Mouse (Mus musculus) cerebellum, adult 18-20 months (tissue): ENCODE data around the gene Tnp2.

ENCODE experiments used
- DNase-seq, 2 experiments: peaks; one replicate each; pipeline ENCODE4 v3.0.0; 2021

Gene Tnp2

DNA sequence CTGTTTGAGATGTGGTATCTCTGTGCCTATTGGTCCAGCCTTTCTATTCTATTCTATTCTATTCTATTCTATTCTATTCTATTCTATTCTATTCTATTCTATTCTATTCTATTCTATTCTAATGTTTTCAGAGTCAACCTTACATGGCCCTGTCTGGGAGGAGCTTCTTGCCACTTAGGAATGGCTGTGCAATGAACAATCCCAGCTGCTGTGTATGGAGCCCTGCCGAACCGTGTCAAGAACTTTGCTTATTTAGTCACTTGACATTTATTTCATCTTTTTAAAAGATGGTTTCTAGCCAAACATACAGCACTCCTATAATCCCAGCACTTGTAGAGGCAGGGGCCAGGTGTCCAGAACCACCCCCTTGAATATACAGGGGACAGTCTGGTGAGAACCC lies 24.1 kb downstream of the Tnp2 start:
- DNase-seq = no peak

DNA sequence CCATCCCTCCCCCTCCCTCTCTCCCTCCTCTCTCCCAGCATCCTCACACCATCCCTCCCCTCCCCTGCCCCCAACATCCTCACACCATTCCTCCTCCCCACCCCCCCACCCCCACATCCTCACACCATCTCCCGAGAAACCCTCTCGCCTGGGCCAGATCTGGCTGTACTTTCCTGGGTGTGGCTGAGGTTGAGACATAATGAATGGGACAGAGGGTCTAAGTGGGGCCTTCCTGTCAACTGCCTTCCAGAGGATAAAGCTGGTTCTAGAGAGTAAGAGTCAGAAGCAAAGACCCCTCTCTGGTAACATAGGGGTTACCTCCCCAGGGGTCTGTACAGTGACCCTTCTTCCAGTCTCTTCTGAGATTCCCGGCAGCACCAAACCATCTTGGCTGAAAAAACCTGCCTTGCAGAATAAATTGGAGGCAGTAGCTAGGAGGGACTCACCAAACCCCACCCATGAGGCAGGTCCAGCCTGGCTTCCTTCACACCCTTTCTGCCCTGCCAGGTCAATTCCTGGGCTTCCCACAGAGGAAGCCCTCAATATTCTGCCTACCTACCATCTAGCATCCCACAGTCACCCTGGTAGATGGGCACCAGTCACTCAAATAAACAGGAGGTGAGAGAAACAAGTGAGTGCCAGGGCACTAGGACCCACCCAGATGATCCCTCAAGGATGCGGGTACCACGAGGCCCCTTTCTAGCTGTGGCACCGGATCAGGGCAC lies 24.8 kb downstream of the Tnp2 start:
- no peak for DNase-seq

DNA sequence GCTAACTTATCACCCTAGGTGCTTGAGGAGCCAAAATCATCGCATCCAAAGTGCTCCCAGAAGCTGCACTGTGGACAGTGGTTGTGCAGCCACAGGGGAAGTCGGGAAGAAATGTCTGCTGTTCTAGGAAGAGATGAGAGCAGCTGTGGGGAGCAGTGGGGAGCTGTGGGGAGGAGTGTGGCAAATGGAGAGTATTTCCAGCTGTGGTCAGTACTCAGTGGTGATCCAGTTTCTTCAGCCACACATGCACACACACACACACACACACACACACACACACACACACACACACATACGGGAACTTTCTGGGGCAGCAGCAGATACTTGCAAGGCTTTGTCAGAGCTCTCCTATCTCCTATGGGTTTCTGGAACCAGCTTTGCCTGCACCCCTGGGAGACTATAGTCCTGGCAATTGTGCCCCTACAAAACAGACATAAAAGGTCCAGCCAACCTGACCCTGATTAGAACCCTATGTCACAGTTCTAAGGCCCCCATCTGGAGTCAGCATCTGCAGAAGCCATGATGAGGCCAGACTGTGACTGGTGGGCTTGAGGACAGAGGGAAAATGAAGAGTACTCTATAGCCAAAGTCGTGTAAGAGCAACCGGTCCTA lies 25.8 kb downstream of the Tnp2 start:
- DNase-seq = no peak

DNA sequence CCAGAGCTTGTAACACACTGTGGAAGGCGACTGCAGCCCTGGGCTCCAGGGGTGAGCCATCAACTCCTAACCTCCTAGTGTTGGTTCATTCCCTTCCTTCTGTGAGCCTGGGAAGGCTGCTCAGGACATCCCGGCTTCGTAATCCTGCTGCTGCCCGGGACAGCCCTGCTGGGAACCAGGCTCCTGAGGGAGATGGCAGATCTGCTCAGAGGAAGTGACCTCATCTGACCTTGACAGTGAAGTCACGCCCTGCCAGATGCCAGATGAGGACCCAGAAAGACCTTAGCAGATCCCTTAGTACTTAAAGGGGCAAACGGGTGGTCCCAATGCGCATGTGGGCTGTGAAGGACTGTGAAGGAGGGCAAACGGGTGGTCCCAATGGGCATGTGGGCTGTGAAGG lies 27.3 kb downstream of the Tnp2 start:
- no peak for DNase-seq

DNA sequence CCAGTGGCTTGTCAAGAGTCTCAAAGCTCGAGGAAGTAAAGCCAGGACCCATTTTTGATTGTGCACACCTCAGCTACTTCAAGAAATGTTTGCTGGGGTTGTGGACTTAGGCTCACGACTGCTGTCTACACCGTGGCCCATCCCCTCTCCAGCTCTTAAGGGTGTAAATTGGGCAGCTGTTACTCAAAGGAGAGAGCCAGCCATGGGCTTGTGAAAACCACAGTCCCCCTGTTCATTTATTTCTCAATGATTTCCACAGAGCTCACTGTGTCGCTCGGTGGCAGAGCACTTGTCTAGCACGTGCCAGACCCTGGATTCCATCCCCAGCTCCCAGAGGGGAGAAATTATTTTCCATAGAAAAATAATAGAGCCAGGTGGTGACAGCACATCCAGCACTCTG lies 32.3 kb downstream of the Tnp2 start:
- DNase-seq = no peak

DNA sequence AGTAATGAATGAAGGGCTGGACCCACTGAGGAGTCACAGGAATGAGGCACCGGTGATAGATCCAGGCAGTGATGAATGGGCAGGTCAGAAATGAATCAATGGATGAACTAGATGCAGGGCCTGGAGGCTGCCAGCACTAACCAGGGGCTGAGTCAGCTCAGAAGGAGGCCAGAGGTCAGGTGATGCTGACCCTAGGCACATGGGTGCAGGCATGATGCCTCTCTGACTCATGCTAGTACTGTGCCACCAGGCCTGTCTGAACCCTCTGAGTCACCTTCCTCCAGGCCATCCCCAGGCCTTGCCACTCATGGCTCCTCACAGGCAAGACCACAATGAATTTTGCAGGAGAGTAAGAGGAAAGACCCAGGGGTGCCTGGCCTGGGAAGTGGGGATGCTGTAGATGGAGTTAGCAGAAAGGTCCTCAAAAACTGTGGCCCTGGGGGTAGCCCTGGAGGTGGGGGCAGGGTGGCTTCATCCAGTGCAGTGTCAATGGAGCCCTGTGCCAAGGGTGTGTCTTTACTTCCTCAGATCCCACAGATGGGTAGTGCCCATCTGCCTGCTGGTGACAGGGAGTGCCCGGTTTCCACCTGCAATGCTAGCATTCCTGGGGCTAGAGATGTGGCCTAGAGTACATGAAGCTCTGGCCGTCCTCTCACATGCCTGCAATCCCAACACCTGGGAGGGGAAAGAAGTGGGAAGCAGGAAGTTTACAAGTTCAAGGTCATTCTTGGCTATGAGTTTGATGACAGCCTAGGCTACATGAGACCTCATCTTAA lies 33.8 kb downstream of the Tnp2 start:
- DNase-seq = no peak

DNA sequence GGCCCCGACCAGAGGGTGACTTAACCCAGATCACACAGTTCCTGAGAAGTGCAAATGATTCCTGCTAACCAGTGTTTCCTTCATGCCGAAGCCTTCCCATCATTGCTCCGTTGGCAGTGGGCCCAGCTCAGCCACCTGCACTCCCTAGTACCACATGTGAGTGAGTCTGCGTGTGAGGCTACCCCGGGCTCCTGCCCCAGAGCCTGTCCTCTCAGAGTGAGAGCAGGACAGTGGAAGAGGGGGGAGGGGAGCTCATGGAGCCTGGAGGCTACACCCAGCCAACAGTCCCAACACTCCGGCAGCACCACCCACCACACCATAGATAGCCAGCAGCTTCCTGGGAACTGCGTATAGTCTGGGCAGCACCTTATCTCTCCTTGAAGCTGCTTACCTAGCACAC lies 38.6 kb downstream of the Tnp2 start:
- peak; percentile 82 to 86 for DNase-seq

DNA sequence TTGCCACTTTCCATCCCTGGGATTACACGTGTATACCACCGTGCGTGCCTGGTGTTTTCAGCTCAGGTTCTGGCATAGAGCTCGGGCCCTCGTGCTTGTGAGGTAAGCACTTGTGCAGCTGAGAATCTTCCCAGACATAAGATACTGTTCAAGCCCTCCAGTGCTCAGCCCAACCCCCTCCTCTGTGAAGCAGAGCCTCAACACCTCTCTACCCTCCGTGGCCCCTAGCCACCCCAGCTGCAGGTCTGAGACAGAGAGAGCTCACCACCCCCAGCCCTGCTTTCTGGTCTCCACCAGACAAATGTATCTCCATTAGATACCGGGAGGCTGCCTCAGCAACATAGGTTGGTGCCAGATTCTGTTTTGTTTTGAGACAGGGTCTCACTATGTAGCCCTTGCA lies 39.2 kb downstream of the Tnp2 start:
- no peak for DNase-seq

DNA sequence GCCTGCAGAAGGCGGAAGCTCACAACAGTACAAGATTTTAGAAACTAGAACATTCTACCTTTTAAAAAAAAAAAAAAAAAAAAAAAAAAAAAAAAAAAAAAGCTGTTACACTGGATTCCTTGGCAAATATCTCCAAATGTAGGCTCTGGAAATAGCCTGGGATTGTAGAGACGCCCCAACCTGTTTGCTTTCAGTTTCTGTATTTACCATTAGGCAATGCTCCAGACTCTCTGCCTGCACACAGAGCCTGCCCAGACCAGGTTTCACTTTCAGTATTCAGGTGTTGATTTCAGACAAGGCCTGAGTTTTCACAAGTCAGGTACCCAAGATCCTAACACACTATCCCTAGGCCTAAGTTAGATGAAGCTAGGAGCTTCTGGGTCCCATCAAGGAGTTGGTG lies 47.4 kb downstream of the Tnp2 start:
- DNase-seq = no peak

DNA sequence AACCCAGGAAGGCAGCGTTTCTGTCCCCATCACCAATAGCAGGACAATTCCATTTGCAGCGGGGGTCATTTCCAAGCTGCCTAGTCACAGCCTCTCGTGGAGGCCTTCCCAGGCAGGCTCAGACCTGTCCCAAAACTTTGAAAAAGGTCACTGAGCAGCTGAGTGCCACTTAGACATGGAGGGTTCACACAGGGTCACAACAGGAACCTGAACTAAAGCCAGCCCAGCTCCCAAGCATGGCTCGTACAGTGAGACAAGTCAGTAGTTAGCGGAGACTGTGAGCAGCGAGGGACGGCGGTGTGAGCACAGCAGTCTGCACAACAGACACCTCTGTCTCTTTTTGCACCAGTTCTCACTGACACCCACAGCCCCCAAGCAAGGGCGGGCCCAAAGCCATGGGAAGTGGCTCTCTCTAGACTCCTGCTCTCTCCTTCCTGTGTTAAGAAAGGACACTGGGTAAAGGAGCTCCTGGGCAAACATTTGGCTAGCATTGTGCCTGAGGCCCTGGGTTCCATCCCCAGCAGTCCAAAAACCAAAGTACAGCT lies 48.5 kb downstream of the Tnp2 start:
- DNase-seq = no peak

DNA sequence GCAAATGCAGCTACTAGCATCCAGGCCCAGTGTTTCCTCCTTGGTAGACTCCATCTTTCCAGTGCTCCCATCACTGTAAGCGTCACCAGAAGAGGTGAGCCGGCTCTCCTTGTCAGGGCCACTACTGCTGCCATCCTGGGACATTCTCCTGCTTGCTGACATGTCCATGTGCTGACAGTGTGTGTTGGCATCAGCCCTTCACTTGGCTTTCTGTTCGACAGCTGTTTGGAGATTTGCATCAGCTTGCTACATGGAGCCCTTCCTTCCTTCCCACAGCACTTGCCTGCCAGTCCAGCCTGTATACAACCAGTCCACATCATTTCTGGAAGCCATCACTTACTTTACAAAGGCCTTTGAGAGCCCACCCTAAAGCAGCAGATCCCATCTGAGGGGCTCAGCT lies 49.6 kb downstream of the Tnp2 start:
- DNase-seq = no peak
